Mouse (Mus musculus) forebrain, postnatal 0 days (tissue): ENCODE data around the gene Sf3b4. TPM values are rescaled to one million over a fixed set of nuclear protein-coding genes. Genes with fewer than 3 reads are reported as not detected.

ENCODE experiments used
- ATAC-seq: fragments of 200-750 bp; cut with Nextera tagmentation; 2 replicates; pipeline ENCODE4 v1.8.0; 2017; ENCODE audit warnings: mild to moderate bottlenecking, moderate library complexity
- DNase-seq: peaks from one replicate; pipeline ENCODE4 v3.0.0-alpha.2; 2015
- H3K27ac ChIP-seq: fragments of 300-500 bp; sonication (generic); 2 replicates; pipeline ENCODE4 v1.5.1; 2014; ENCODE audit warnings: low read depth, mild to moderate bottlenecking, antibody characterized with exemption, low read length, moderate library complexity, mixed read lengths
- H3K27me3 ChIP-seq: fragments of 300-500 bp; sonication (generic); 2 replicates; pipeline ENCODE4 v1.6.1; 2014; ENCODE audit warnings: mild to moderate bottlenecking, low read length, mixed read lengths; ENCODE audit not compliant: insufficient read depth
- H3K36me3 ChIP-seq: fragments of 300-500 bp; sonication (generic); 2 replicates; pipeline ENCODE4 v1.6.1; 2014; ENCODE audit warnings: mild to moderate bottlenecking, moderate library complexity; ENCODE audit not compliant: insufficient read depth
- H3K4me1 ChIP-seq: fragments of 300-500 bp; sonication (generic); 2 replicates; pipeline ENCODE4 v1.6.1; 2014; ENCODE audit warnings: antibody characterized with exemption; ENCODE audit not compliant: insufficient read depth
- H3K4me2 ChIP-seq: fragments of 300-500 bp; sonication (generic); 2 replicates; pipeline ENCODE4 v1.6.1; 2014; ENCODE audit warnings: low read depth, mild to moderate bottlenecking, moderate library complexity
- H3K4me3 ChIP-seq: fragments of 300-500 bp; sonication (generic); 2 replicates; pipeline ENCODE4 v1.5.1; 2014; ENCODE audit warnings: low read depth, low read length, mixed read lengths
- H3K9ac ChIP-seq: fragments of 300-500 bp; sonication (generic); 2 replicates; pipeline ENCODE4 v1.6.1; 2014; ENCODE audit warnings: mild to moderate bottlenecking
- H3K9me3 ChIP-seq: fragments of 300-500 bp; sonication (generic); 2 replicates; pipeline ENCODE4 v1.6.1; 2016; ENCODE audit warnings: low read length
- CTCF ChIP-seq: sonication (generic); IDR thresholded peaks from 2 replicates; pipeline ENCODE4 v1.5.1; 2016; ENCODE audit warnings: antibody characterized with exemption, control low read depth, low read depth
- WGBS: fragments of 180-500 bp; shearing (Covaris S2); extraction: QIAGEN DNeasy Blood & Tissue Kit; methylation state at CpG from one replicate; pipeline ENCODE4 v1.1.7; 2014; 5-methylcytosine and 5-hydroxymethylcytosine counted together
- polyA plus RNA-seq: library from polyadenylated mRNA; unstranded; fragments of >200 nt; fragmentation: Nextera tagmentation; extraction: Ambion mirVana; gene quantifications from 2 replicates; pipeline ENCODE4 v1.2.1, GENCODE M21; 2015
- total RNA-seq: library from RNA; depleted of rRNA; stranded (reverse); fragments of >200 nt; gene quantifications from 2 replicates; pipeline ENCODE4 v1.2.3, GENCODE M21; 2014

Gene Sf3b4
- total and polyA plus RNA-seq, 2 experiments from 2014 or later = 66.5 to 169 TPM

DNA sequence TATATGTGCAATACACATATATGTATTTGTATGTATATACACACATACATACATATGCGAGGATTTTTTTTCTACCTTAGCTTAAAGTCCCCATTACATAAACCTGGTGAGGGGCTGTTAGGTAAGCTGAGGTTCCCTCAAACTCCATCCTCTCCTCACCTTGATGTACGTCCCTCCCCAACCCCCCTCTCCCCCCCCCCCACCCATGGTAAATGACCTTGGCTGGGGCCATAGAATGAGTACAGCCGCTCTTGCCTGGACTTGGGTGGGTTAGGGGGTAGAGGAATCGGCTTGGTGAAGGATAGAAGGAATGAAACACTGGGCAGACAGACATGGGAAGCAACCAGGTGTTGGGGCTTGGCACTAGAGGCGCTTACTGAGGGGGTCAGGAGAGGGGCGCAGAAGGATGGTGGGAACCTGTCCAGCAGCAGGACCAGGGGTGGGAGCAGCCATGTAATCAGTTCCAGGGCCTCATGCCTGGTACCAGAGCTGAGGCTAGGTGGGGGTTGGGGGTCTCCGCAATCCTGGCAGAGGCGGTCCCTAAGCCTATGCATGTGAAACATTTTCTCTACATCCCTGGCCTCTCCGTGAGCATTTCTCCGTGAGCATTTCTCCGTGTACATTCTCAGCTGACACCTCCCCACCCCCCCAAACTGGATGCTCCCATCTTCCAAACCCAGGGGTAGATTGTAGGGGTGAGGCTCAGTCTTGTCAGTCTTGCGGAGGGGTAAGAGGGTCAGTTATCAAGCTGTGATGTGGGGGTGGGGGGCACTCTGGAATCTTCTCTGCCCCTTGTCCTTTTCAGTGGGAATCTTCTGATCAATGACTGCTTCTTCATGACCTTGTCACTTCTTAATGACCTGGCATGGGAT lies 9.6 kb downstream of the Sf3b4 start:
- H3K9me3 ChIP-seq = no peaks in the 10 kb centered on the region
- H3K4me1 ChIP-seq = peaks cover 4% of the 10 kb centered on the region
- H3K9ac ChIP-seq = peak overlapping the region; percentile 78
- H3K27ac ChIP-seq = peak overlapping the region; percentile 72
- peak overlapping the region; percentile 52 for H3K4me3 ChIP-seq
- ATAC-seq (peak; percentile 67), DNase-seq (peak; percentile 62)
- peak overlapping the region; percentile 72 for H3K4me2 ChIP-seq
- H3K27me3 ChIP-seq = no peaks in the 10 kb centered on the region
- H3K36me3 ChIP-seq = peaks cover 24% of the 10 kb centered on the region
- 23% methylated on average over 12 of the region's 12 CpGs for WGBS
- TF ChIP-seq CTCF = no peak

DNA sequence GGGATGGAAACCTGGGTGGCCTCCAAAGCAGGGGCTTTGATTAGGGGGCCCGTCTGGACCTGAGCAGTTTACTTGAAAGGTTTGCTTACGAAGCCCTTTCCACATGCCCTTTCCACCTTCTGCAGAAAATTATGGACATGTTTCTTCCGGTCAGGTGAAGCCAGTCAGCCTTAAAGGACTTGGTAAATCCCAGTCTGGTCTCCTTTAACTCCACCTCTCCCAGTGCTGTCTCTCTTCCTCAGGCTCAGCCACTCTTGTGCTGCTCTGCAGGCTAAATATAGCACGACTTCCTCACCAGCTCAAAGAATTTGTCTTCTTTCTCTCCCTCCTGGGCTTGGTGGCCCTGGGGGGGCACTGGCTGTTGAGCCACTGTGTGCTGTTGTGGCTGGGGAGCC lies 10.2 kb downstream of the Sf3b4 start:
- H3K9ac ChIP-seq = peak overlapping the region; percentile 78
- peak; percentile 40 for ATAC-seq

DNA sequence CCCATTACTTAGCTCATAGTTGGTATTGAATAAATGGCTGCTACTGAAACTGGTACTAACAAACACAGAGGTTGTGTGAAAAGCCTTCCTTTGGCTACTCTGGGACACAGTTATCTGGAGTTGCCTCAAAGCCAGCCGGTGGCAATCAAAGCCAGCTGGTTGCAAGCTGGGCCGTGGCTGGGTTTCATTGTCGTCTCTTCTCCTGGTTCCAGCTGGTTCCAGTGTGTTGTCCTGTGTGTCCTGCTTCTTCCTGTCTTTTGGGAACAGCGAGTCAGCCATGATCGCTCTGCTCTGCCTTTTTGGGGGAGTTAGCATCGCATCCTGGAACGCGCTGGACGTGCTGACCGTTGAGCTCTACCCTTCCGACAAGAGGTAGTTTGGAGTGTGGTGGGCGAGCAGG lies 20.8 kb downstream of the Sf3b4 start:
- no peak for DNase-seq
- no peak overlapping the region for H3K4me2 ChIP-seq
- H3K9ac ChIP-seq = no peak overlapping the region
- peaks cover 60% of the 10 kb centered on the region for H3K36me3 ChIP-seq
- H3K4me1 ChIP-seq = peaks cover 4% of the 10 kb centered on the region
- no peak overlapping the region for H3K4me3 ChIP-seq
- ATAC-seq = no peak
- H3K9me3 ChIP-seq = no peaks in the 10 kb centered on the region
- no peak for TF ChIP-seq CTCF
- H3K27me3 ChIP-seq = no peaks in the 10 kb centered on the region
- H3K27ac ChIP-seq = no peak overlapping the region
- 76% methylated on average over 12 of the region's 12 CpGs for WGBS

More for the DNA sequence above, 10.2 kb downstream of the Sf3b4 start:
- H3K36me3 ChIP-seq = peaks cover 22% of the 10 kb centered on the region
- no peaks in the 10 kb centered on the region for H3K9me3 ChIP-seq
- no peaks in the 10 kb centered on the region for H3K27me3 ChIP-seq
- WGBS = 43% methylated on average over 4 of the region's 4 CpGs
- peak overlapping the region; percentile 52 for H3K4me3 ChIP-seq
- peak overlapping the region; percentile 72 for H3K4me2 ChIP-seq
- peak overlapping the region; percentile 72 for H3K27ac ChIP-seq
- peaks cover 4% of the 10 kb centered on the region for H3K4me1 ChIP-seq
- TF ChIP-seq CTCF = no peak
- DNase-seq = no peak

DNA sequence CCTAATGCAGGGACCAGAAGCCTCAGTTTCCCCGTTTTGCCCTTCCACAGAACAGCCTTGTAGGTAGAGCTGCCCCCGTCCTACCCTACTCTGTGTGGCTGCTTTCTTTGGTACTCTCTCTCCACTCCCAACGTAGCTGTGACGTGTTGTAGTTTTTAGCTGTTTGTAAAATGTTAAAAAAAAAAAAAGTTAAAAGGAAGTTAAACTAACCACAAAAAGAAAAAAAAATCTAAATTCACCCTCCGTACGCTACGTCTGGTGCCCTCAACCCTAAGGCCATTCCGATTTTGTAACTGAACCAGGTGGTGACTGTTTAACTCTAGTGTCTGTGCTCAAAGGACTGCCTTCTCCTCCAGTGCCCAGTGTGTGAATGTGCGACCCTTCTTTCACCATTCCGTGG lies 22.8 kb downstream of the Sf3b4 start:
- Histone ChIP-seq H3K9me3 (no peaks in the 10 kb centered on the region), H3K4me1 (peaks cover 4% of the 10 kb centered on the region), H3K27me3 (no peaks in the 10 kb centered on the region), H3K27ac (no peak overlapping the region), H3K4me2 (no peak overlapping the region), H3K36me3 (peaks cover 42% of the 10 kb centered on the region), H3K9ac (no peak overlapping the region), H3K4me3 (no peak overlapping the region)
- ATAC-seq (no peak), DNase-seq (no peak)
- TF ChIP-seq CTCF = no peak
- 93% methylated on average over 10 of the region's 10 CpGs for WGBS

DNA sequence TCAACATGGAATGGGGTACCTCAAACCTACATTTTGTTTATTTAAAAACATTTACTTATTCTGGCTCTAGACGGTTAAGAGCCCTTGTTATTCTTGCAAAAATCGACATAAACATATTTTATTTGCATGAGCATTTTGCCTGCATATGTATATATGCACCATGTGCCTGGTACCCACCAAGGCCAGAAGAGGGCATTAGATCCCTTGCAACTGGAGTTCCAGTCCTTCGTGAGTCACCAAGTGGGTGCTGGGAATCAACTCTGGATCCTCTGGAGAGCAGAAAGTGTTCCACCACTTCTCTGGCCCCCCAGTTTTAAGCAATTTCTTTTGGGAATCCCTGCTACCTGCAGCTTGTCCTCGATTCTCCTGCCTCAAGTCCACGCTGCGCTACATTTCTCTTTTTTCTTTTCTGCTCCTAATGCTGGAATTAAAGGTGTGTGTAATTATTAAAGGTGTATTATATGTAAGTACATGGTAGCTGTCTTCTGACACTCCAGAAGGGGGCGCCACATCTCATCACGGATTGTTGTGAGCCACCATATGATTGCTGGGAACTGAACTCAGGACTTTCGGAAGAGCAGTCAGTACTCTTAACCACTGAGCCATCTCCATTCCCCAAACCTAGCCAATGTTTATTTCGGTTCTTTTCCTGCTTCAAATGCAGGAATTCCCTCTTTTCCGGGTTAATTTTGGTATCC lies 23.6 kb downstream of the Sf3b4 start:
- WGBS = 94% methylated on average over 11 of the region's 11 CpGs
- Histone ChIP-seq H3K9ac (no peak overlapping the region), H3K4me2 (no peak overlapping the region), H3K27ac (no peak overlapping the region), H3K27me3 (no peaks in the 10 kb centered on the region), H3K4me1 (peaks cover 4% of the 10 kb centered on the region), H3K36me3 (peaks cover 34% of the 10 kb centered on the region), H3K4me3 (no peak overlapping the region), H3K9me3 (no peaks in the 10 kb centered on the region)
- TF ChIP-seq CTCF = peak; percentile 53
- DNase-seq (no peak), ATAC-seq (no peak)

- no peaks in the 10 kb centered on the region for H3K9me3 ChIP-seq
- H3K9ac ChIP-seq = peak overlapping the region; percentile 84
- peak overlapping the region; percentile 97 for H3K27ac ChIP-seq
- no peak for ATAC-seq
- H3K4me2 ChIP-seq = peak overlapping the region; percentile 91
- peaks cover 4% of the 10 kb centered on the region for H3K4me1 ChIP-seq
- peak overlapping the region; percentile 56 for H3K4me3 ChIP-seq
- no peak for TF ChIP-seq CTCF
- peak; percentile 30 for DNase-seq
- WGBS = 19% methylated on average over 27 of the region's 27 CpGs
- no peaks in the 10 kb centered on the region for H3K27me3 ChIP-seq
- peaks cover 26% of the 10 kb centered on the region for H3K36me3 ChIP-seq
Observed at GRCm38 (mm10) chr3:96196437-96197128, 24.5 kb downstream of the Sf3b4 start.
